20 mouse cellular contexts compared by ENCODE assay signal in the genomic region with DNA sequence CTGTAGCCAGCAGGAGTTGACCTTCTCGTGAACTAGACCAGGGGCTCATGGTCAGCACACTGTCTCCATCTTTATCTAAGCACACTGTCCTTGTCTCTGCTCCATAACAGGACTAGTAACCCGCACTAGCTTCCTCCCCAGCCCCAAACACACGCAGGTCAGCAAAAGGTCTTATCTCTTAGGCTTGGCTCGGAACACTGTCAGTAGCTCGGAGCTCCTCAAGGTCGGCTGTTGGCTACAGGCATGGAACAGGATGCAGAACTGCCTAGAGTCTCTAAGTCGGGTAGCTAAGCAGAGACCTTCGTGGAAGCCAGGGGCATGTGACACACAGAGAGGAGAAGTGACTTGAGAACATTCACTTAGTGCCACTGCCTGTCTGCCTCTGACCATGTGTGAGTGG. TPM values are rescaled to one million over a fixed set of nuclear protein-coding genes. Genes with fewer than 3 reads are reported as not detected.
DNase-seq lines count a peak whose midpoint lies in the region; ATAC-seq lines count a peak whose summit lies in the region.
"Had no signal": no experiment of that assay in that cellular context is flagged by ENCODE, and none has a peak within 500 bp of the region (broad histone marks: within the 10 kb centered on the region; RNA-seq: fewer than 3 reads in every experiment).

No protein-coding gene starts in this region.

- DNase-seq in heart, embryonic 10.5 days (ENCODE audit: low spot score): no peak
- no peak for DNase-seq in heart, adult 9 months (ENCODE audit: low spot score in 2 of 2)
- DNase-seq in testis, postnatal 14 days (ENCODE audit: low spot score): peak; percentile 68
- no peak for DNase-seq in cerebellum, adult 11-12 months
- DNase-seq: cerebellum, postnatal 14 days; gastrocnemius, postnatal 10 days; kidney, adult 11 months; lung, embryonic 14.5 days; thymus, adult 18-20 months had no signal

- WGBS in heart, embryonic 10.5 days: 44% methylated on average over 8 of the region's 8 CpGs
- 30% methylated on average over 8 of the region's 8 CpGs for WGBS in heart, embryonic 15.5 days

- no peak overlapping the region for H3K9ac ChIP-seq in heart, embryonic 15.5 days
- H3K9ac ChIP-seq: embryonic facial prominence, embryonic 12.5 days; forebrain, embryonic 13.5 days; hindbrain, embryonic 12.5 days; lung, embryonic 14.5 days; midbrain, embryonic 12.5 days had no signal

- peaks cover 6% of the 10 kb centered on the region; the same call in 1 of the 2 replicates for H3K27me3 ChIP-seq in heart, embryonic 10.5 days (ENCODE audit: insufficient read depth, poor library complexity, severe bottlenecking)
- H3K27me3 ChIP-seq in megakaryocyte, embryonic 14.5 days (replicated peaks): no peaks in the 10 kb centered on the region
- no peaks in the 10 kb centered on the region for H3K27me3 ChIP-seq in heart, embryonic 15.5 days
- H3K27me3 ChIP-seq: embryonic facial prominence, embryonic 12.5 days; forebrain, embryonic 13.5 days; hindbrain, embryonic 12.5 days; midbrain, embryonic 12.5 days had no signal

- 0 out of 2 replicates have a peak overlapping the region, but pooled peaks have one; percentile 48 for H3K27ac ChIP-seq in heart, embryonic 10.5 days
- H3K27ac ChIP-seq in heart, embryonic 15.5 days: peak overlapping the region; percentile 70
- H3K27ac ChIP-seq: embryonic facial prominence, embryonic 12.5 days; forebrain, embryonic 13.5 days; hindbrain, embryonic 12.5 days; midbrain, embryonic 12.5 days had no signal

- no peaks in the 10 kb centered on the region for H3K9me3 ChIP-seq in heart, embryonic 10.5 days
- no peaks in the 10 kb centered on the region for H3K9me3 ChIP-seq in megakaryocyte, embryonic 14.5 days
- H3K9me3 ChIP-seq in heart, embryonic 15.5 days (replicated peaks): no peaks in the 10 kb centered on the region
- H3K9me3 ChIP-seq: embryonic facial prominence, embryonic 12.5 days; forebrain, embryonic 13.5 days; hindbrain, embryonic 12.5 days; midbrain, embryonic 12.5 days had no signal

- ATAC-seq in megakaryocyte, adult 5-6 weeks (ENCODE audit: poor library complexity, severe bottlenecking): no peak
- ATAC-seq in heart, embryonic 15.5 days (replicated peaks; ENCODE audit: insufficient number of reproducible peaks, insufficient read depth, low FRiP score, low read depth): no peak
- ATAC-seq: forebrain, embryonic 13.5 days had no signal

- H3K36me3 ChIP-seq in heart, embryonic 10.5 days: peaks cover 55% of the 10 kb centered on the region
- H3K36me3 ChIP-seq in megakaryocyte, embryonic 14.5 days (replicated peaks; ENCODE audit: low read length): peaks cover 100% of the 10 kb centered on the region
- peaks cover 12% of the 10 kb centered on the region; the same call in 1 of the 2 replicates for H3K36me3 ChIP-seq in heart, embryonic 15.5 days
- H3K36me3 ChIP-seq: hindbrain, embryonic 12.5 days; midbrain, embryonic 12.5 days had no signal

- no peak overlapping the region for H3K4me3 ChIP-seq in heart, embryonic 10.5 days
- peak overlapping the region; percentile 48 for H3K4me3 ChIP-seq in megakaryocyte, embryonic 14.5 days (replicated peaks)
- H3K4me3 ChIP-seq in heart, embryonic 15.5 days: no peak overlapping the region
- H3K4me3 ChIP-seq: embryonic facial prominence, embryonic 12.5 days; forebrain, embryonic 13.5 days; hindbrain, embryonic 12.5 days; midbrain, embryonic 12.5 days had no signal

- no peak overlapping the region for H3K4me2 ChIP-seq in heart, embryonic 15.5 days
- H3K4me2 ChIP-seq: embryonic facial prominence, embryonic 12.5 days; forebrain, embryonic 13.5 days; hindbrain, embryonic 12.5 days; lung, embryonic 14.5 days; midbrain, embryonic 12.5 days had no signal

- H3K4me1 ChIP-seq in heart, embryonic 10.5 days: peaks cover 40% of the 10 kb centered on the region
- peaks cover 100% of the 10 kb centered on the region for H3K4me1 ChIP-seq in megakaryocyte, embryonic 14.5 days
- peaks cover 49% of the 10 kb centered on the region for H3K4me1 ChIP-seq in heart, embryonic 15.5 days (replicated peaks)

RNA-seq across cellular contexts. Expression of a gene that starts 1.9 kb away (rescaled TPM):
- polyA plus RNA-seq in heart, embryonic 10.5 days (2016; fragmentation: Nextera tagmentation; extraction: Ambion mirVana): 1.8 and 2.3 TPM in 2 replicates
- not detected in 2 replicates for polyA plus RNA-seq in megakaryocyte, embryonic 14.5 days (2012; ENCODE audit: insufficient read depth, low replicate concordance)
- total RNA-seq in megakaryocyte, adult 5-6 weeks (2015): 0.78 and 2.3 TPM in 2 replicates
- 1.3 TPM in 1 of 2 replicates, not detected in the other for total RNA-seq in megakaryocyte, adult 5-6 weeks (2017)
- 1.6 and 2.5 TPM in 2 replicates for polyA plus RNA-seq in heart, embryonic 15.5 days (2015; fragmentation: Nextera tagmentation; extraction: Ambion mirVana)
- total RNA-seq: layer of hippocampus, adult 8-10 months; left cerebral cortex, postnatal 14 days had no signal

RNA-seq across cellular contexts. Expression of a gene that starts 7.0 kb away (rescaled TPM):
- polyA plus RNA-seq in heart, embryonic 10.5 days (2016; fragmentation: Nextera tagmentation; extraction: Ambion mirVana): 13.7 and 16.1 TPM in 2 replicates
- 6.6 and 7.4 TPM in 2 replicates for polyA plus RNA-seq in megakaryocyte, embryonic 14.5 days (2012; ENCODE audit: insufficient read depth, low replicate concordance)
- total RNA-seq in megakaryocyte, adult 5-6 weeks (2015): 8.7 and 9.3 TPM in 2 replicates
- total RNA-seq in megakaryocyte, adult 5-6 weeks (2017): 7.8 and 10.2 TPM in 2 replicates
- 9.3 and 15.5 TPM in 2 replicates for polyA plus RNA-seq in heart, embryonic 15.5 days (2015; fragmentation: Nextera tagmentation; extraction: Ambion mirVana)

RNA-seq across cellular contexts. Expression of a gene that starts 7.6 kb away (rescaled TPM):
- not detected in 2 replicates for polyA plus RNA-seq in heart, embryonic 10.5 days (2016; fragmentation: Nextera tagmentation; extraction: Ambion mirVana)
- polyA plus RNA-seq in megakaryocyte, embryonic 14.5 days (2012; ENCODE audit: insufficient read depth, low replicate concordance): not detected in 2 replicates
- not detected in 2 replicates for total RNA-seq in megakaryocyte, adult 5-6 weeks (2015)
- total RNA-seq in megakaryocyte, adult 5-6 weeks (2017): 0.88 TPM in 1 of 2 replicates, not detected in the other
- polyA plus RNA-seq in heart, embryonic 15.5 days (2015; fragmentation: Nextera tagmentation; extraction: Ambion mirVana): not detected in 2 replicates
- total RNA-seq: gastrocnemius, postnatal 10 days; layer of hippocampus, adult 8-10 months; left cerebral cortex, postnatal 14 days; MEL had no signal
- polyA plus RNA-seq: C2C12; embryonic facial prominence, embryonic 12.5 days; forebrain, embryonic 13.5 days; lung, embryonic 14.5 days; midbrain, embryonic 12.5 days had no signal

RNA-seq across cellular contexts. Expression of a gene that starts 7.6 kb away (rescaled TPM):
- 402 and 508 TPM in 2 replicates for polyA plus RNA-seq in heart, embryonic 10.5 days (2016; fragmentation: Nextera tagmentation; extraction: Ambion mirVana)
- polyA plus RNA-seq in megakaryocyte, embryonic 14.5 days (2012; ENCODE audit: insufficient read depth, low replicate concordance): 93.8 and 722 TPM in 2 replicates
- 773 and 813 TPM in 2 replicates for total RNA-seq in megakaryocyte, adult 5-6 weeks (2015)
- total RNA-seq in megakaryocyte, adult 5-6 weeks (2017): 401 and 447 TPM in 2 replicates
- polyA plus RNA-seq in heart, embryonic 15.5 days (2015; fragmentation: Nextera tagmentation; extraction: Ambion mirVana): 459 and 624 TPM in 2 replicates

RNA-seq across cellular contexts. Expression of a gene that starts 18.9 kb away (rescaled TPM):
- 3.6 and 12.5 TPM in 2 replicates for polyA plus RNA-seq in heart, embryonic 10.5 days (2016; fragmentation: Nextera tagmentation; extraction: Ambion mirVana)
- polyA plus RNA-seq in megakaryocyte, embryonic 14.5 days (2012; ENCODE audit: insufficient read depth, low replicate concordance): 27.5 and 76.2 TPM in 2 replicates
- 110 and 111 TPM in 2 replicates for total RNA-seq in megakaryocyte, adult 5-6 weeks (2015)
- 48.4 and 56.3 TPM in 2 replicates for total RNA-seq in megakaryocyte, adult 5-6 weeks (2017)
- 11.7 and 49.8 TPM in 2 replicates for polyA plus RNA-seq in heart, embryonic 15.5 days (2015; fragmentation: Nextera tagmentation; extraction: Ambion mirVana)
